ENCODE assay signal across 10 mouse cellular contexts in genomic region chr7:81057901-81058711, GRCm38 (mm10). TPM values are rescaled to one million over a fixed set of nuclear protein-coding genes. Genes with fewer than 3 reads are reported as not detected.
DNase-seq lines count a peak whose midpoint lies in the region; ATAC-seq and TF ChIP-seq lines count a peak whose summit lies in the region.
"Had no signal": no experiment of that assay in that cellular context is flagged by ENCODE, and none has a peak within 500 bp of the region (broad histone marks: within the 10 kb centered on the region; RNA-seq: fewer than 3 reads in every experiment).

No protein-coding gene starts in this region.

- intact Hi-C loops in heart, postnatal 36 days (cut with DNase I) = no loop called here

- peaks cover 10% of the 10 kb centered on the region for H3K36me3 ChIP-seq in heart, embryonic 10.5 days
- H3K36me3 ChIP-seq in MEL (ENCODE audit: control insufficient read depth in 1 of 2, insufficient read depth in 2 of 2, low read length in 2 of 2) = peaks cover 0 to 16% of the 10 kb centered on the region in 2 experiments; a peak in 2 of 4 replicates
- H3K36me3 ChIP-seq in liver, embryonic 16.5 days (ENCODE audit: control insufficient read depth, insufficient read depth) = no peaks in the 10 kb centered on the region
- H3K36me3 ChIP-seq: embryonic facial prominence, embryonic 13.5 days had no signal

- peak; percentile 92 for DNase-seq in heart, embryonic 10.5 days (ENCODE audit: low spot score)
- no peak for DNase-seq in heart, postnatal 36 days
- peak; percentile 69 for DNase-seq in MEL (ENCODE audit: low read depth, low spot score)
- DNase-seq in cerebellum, adult 9-11 months = no peak
- no peak for DNase-seq in right cerebral cortex, adult 2 months (ENCODE audit: low spot score in 2 of 2)

- no peaks in the 10 kb centered on the region for H3K9me3 ChIP-seq in heart, embryonic 10.5 days
- H3K9me3 ChIP-seq in MEL (replicated peaks; ENCODE audit: insufficient read depth, low read length) = no peaks in the 10 kb centered on the region
- H3K9me3 ChIP-seq in liver, embryonic 16.5 days (replicated peaks; ENCODE audit: control insufficient read depth, low read length) = no peaks in the 10 kb centered on the region
- H3K9me3 ChIP-seq: embryonic facial prominence, embryonic 13.5 days had no signal

- whole genome bisulfite sequencing in heart, embryonic 10.5 days = 13% methylated on average over 6 of the region's 6 CpGs
- WGBS in liver, embryonic 16.5 days (ENCODE audit: insufficient replicate concordance) = 21% methylated on average over 6 of the region's 6 CpGs

- no peak for TF ChIP-seq POLR2A in MEL (IDR thresholded peaks at IDR 0.05; ENCODE audit: control insufficient read depth in 1 of 2, insufficient read depth in 1 of 2, low read depth in 1 of 2, low read length in 2 of 2, poor library complexity in 1 of 2)

- H3K27ac ChIP-seq in heart, embryonic 10.5 days = peak overlapping the region; percentile 96
- no peak overlapping the region for H3K27ac ChIP-seq in MEL (ENCODE audit: control insufficient read depth, low read depth, low read length)
- H3K27ac ChIP-seq in liver, embryonic 16.5 days (ENCODE audit: low read length) = peak overlapping the region; percentile 57; the same call in 1 of the 2 replicates
- H3K27ac ChIP-seq: embryonic facial prominence, embryonic 13.5 days had no signal

- H3K4me2 ChIP-seq in liver, embryonic 16.5 days (ENCODE audit: low read depth, low read length) = peak overlapping the region; percentile 67
- H3K4me2 ChIP-seq: embryonic facial prominence, embryonic 13.5 days had no signal

- no peak for TF ChIP-seq RAD21 in MEL (IDR thresholded peaks at IDR 0.05; ENCODE audit: low read depth, low read length)

- peak; percentile 49 for ATAC-seq in granulocyte monocyte progenitor cell, adult 5-6 weeks (replicated peaks; ENCODE audit: poor library complexity, severe bottlenecking)
- ATAC-seq in liver, embryonic 16.5 days (ENCODE audit: low read depth) = peak; percentile 90
- ATAC-seq in CD4-positive, CD25-positive, alpha-beta regulatory T cell, adult 4 months = no peak
- ATAC-seq: inflammation-experienced regulatory T-cells, adult 6 months had no signal

- no peaks in the 10 kb centered on the region for H3K79me2 ChIP-seq in MEL (ENCODE audit: control insufficient read depth, insufficient read depth, low read length, poor library complexity)

- H3K9ac ChIP-seq in MEL (ENCODE audit: control insufficient read depth, low read depth, low read length, poor library complexity, severe bottlenecking) = peak overlapping the region; percentile 6; the same call in 1 of the 2 replicates
- peak overlapping the region; percentile 38 for H3K9ac ChIP-seq in liver, embryonic 16.5 days (ENCODE audit: low read depth, low read length)
- H3K9ac ChIP-seq: embryonic facial prominence, embryonic 13.5 days had no signal

- peak in 1 of 2 experiments; percentile 20; a peak in 1 of 4 replicates for TF ChIP-seq EP300 in MEL (IDR thresholded peaks at IDR 0.05; ENCODE audit: low read depth in 1 of 2, low read length in 2 of 2)

- peaks cover 64% of the 10 kb centered on the region for H3K4me1 ChIP-seq in heart, embryonic 10.5 days
- H3K4me1 ChIP-seq in MEL (ENCODE audit: control insufficient read depth in 1 of 2, insufficient read depth in 2 of 2, low read length in 2 of 2) = peaks cover 5 to 23% of the 10 kb centered on the region in 2 experiments
- H3K4me1 ChIP-seq in liver, embryonic 16.5 days (ENCODE audit: control insufficient read depth, low read depth, low read length) = peaks cover 24% of the 10 kb centered on the region
- H3K4me1 ChIP-seq: embryonic facial prominence, embryonic 13.5 days had no signal

- no peak for TF ChIP-seq CTCF in MEL (IDR thresholded peaks at IDR 0.05 in 2 of 3, conservative IDR thresholded peaks at IDR 0.05 in 1 of 3; ENCODE audit: control insufficient read depth in 1 of 3, insufficient read depth in 1 of 3, low read depth in 2 of 3, low read length in 3 of 3, poor library complexity in 1 of 3, severe bottlenecking in 1 of 3)

- H3K27me3 ChIP-seq in heart, embryonic 10.5 days (ENCODE audit: insufficient read depth, poor library complexity, severe bottlenecking) = no peaks in the 10 kb centered on the region
- no peaks in the 10 kb centered on the region for H3K27me3 ChIP-seq in MEL (ENCODE audit: control insufficient read depth in 1 of 2, insufficient read depth in 2 of 2, low read length in 2 of 2)
- no peaks in the 10 kb centered on the region for H3K27me3 ChIP-seq in liver, embryonic 16.5 days (ENCODE audit: control insufficient read depth, insufficient read depth, low read depth, low read length)

- peak overlapping the region; percentile 60 for H3K4me3 ChIP-seq in heart, embryonic 10.5 days
- peak overlapping the region in 1 of 2 experiments; percentile 10; a peak in 1 of 4 replicates for H3K4me3 ChIP-seq in MEL (ENCODE audit: control insufficient read depth in 1 of 2, insufficient read depth in 1 of 2, low read depth in 2 of 2, low read length in 2 of 2)
- peak overlapping the region; percentile 38 for H3K4me3 ChIP-seq in liver, embryonic 16.5 days (ENCODE audit: low read depth, low read length)
- H3K4me3 ChIP-seq: embryonic facial prominence, embryonic 13.5 days had no signal

TF ChIP-seq in MEL, 35 proteins besides CTCF, POLR2A, EP300 and RAD21:
- TF ChIP-seq JUND (IDR thresholded peaks at IDR 0.05; ENCODE audit: low read depth, low read length) (no peak), TAL1 (IDR thresholded peaks at IDR 0.05; ENCODE audit: low read length) (peak; percentile 42), GATA1 (IDR thresholded peaks at IDR 0.05; ENCODE audit: low read depth, low read length) (peak; percentile 87), SMC3 (IDR thresholded peaks at IDR 0.05; ENCODE audit: low read depth, low read length) (0 out of 2 replicates have a peak, but pooled peaks have one; percentile 12), MAZ (IDR thresholded peaks at IDR 0.05; ENCODE audit: low read depth, low read length) (0 out of 2 replicates have a peak, but pooled peaks have one; percentile 29), MAX (IDR thresholded peaks at IDR 0.05; ENCODE audit: low read length) (no peak), SIN3A (IDR thresholded peaks at IDR 0.05; ENCODE audit: low read length) (peak; percentile 41; the same call in 1 of the 2 replicates), CHD1 (IDR thresholded peaks at IDR 0.05; ENCODE audit: low read depth, low read length) (no peak), TBP (IDR thresholded peaks at IDR 0.05; ENCODE audit: low read depth, low read length) (0 out of 2 replicates have a peak, but pooled peaks have one; percentile 22), POLR2AphosphoS5 (IDR thresholded peaks at IDR 0.05; ENCODE audit: borderline replicate concordance, low read depth, low read length) (no peak), HCFC1 (IDR thresholded peaks at IDR 0.05; ENCODE audit: low read depth, low read length) (0 out of 2 replicates have a peak, but pooled peaks have one; percentile 10), USF2 (IDR thresholded peaks at IDR 0.05; ENCODE audit: borderline replicate concordance in 1 of 2, insufficient read depth in 1 of 2, low read depth in 1 of 2, low read length in 2 of 2) (no peak), RCOR1 (IDR thresholded peaks at IDR 0.05; ENCODE audit: low read depth, low read length) (no peak)

RNA-seq across cellular contexts. Expression of gene Alpk3, which starts 0.7 kb away (rescaled TPM):
- 15.1 and 31.8 TPM in 2 replicates for polyA plus RNA-seq in heart, embryonic 10.5 days (2016; fragmentation: Nextera tagmentation; extraction: Ambion mirVana)
- 100 to 1,000 TPM; 107 to 112 TPM for total RNA-seq in heart, postnatal 36 days (2021)
- under 0.01 TPM in 1 of 2 replicates, not detected in the other for total RNA-seq in MEL (2012; rRNA removed)
- polyA plus RNA-seq in MEL (2012; ENCODE audit: insufficient read depth in 1 of 2, insufficient read length in 2 of 2, low read depth in 1 of 2, low replicate concordance in 2 of 2, missing spikeins in 1 of 2) = under 1 TPM in 1 of 2 experiments, not detected in 1; 0.03 TPM
- 0.19 and 2.2 TPM in 2 replicates for total RNA-seq in granulocyte monocyte progenitor cell, adult 5-6 weeks (2014; fragmentation: Nextera tagmentation)
- total RNA-seq in granulocyte monocyte progenitor cell, adult 5-6 weeks (2017) = 0.62 and 0.73 TPM in 2 replicates
- polyA plus RNA-seq in liver, embryonic 16.5 days (2015; fragmentation: Nextera tagmentation; extraction: Ambion mirVana) = 0.09 and 0.20 TPM in 2 replicates
- under 1 TPM; 0.29 to 0.46 TPM for polyA plus RNA-seq in CD4-positive, CD25-positive, alpha-beta regulatory T cell, adult 4 months (2017; shearing (Covaris generic))

RNA-seq across cellular contexts. Expression of gene Slc28a1, which starts 56.5 kb away (rescaled TPM):
- 0.09 and 0.17 TPM in 2 replicates for polyA plus RNA-seq in heart, embryonic 10.5 days (2016; fragmentation: Nextera tagmentation; extraction: Ambion mirVana)
- under 1 TPM in 1 of 2 experiments, not detected in 1; 0.16 TPM for total RNA-seq in heart, postnatal 36 days (2021)
- not detected in 2 replicates for total RNA-seq in MEL (2012; rRNA removed)
- polyA plus RNA-seq in MEL (2012; ENCODE audit: insufficient read depth in 1 of 2, insufficient read length in 2 of 2, low read depth in 1 of 2, low replicate concordance in 2 of 2, missing spikeins in 1 of 2) = not detected
- not detected in 2 replicates for total RNA-seq in granulocyte monocyte progenitor cell, adult 5-6 weeks (2014; fragmentation: Nextera tagmentation)
- not detected in 2 replicates for total RNA-seq in granulocyte monocyte progenitor cell, adult 5-6 weeks (2017)
- polyA plus RNA-seq in liver, embryonic 16.5 days (2015; fragmentation: Nextera tagmentation; extraction: Ambion mirVana) = 0.90 and 0.96 TPM in 2 replicates
- not detected for polyA plus RNA-seq in CD4-positive, CD25-positive, alpha-beta regulatory T cell, adult 4 months (2017; shearing (Covaris generic))
- polyA plus RNA-seq: embryonic facial prominence, embryonic 13.5 days; inflammation-experienced regulatory T-cells, adult 6 months had no signal

Comparison
In these comparisons a context has a peak if more than half of its experiments do, and no peak if none do; other contexts are left out.
1. DNase-seq: peak in heart, embryonic 10.5 days (single experiment) and MEL (single experiment); none in heart, postnatal 36 days (0 of 2), cerebellum, adult 9-11 months (single experiment) and right cerebral cortex, adult 2 months (0 of 2).
2. RNA of gene Alpk3, which starts 0.7 kb away (polyA plus RNA-seq): 15.1 to 31.8 TPM in heart, embryonic 10.5 days; 0.29 to 0.46 TPM in CD4-positive, CD25-positive, alpha-beta regulatory T cell, adult 4 months, 0.09 to 0.20 TPM in liver, embryonic 16.5 days and 0.03 TPM in MEL; every median in the first group is over 10 times any median in the second.